Mouse (Mus musculus) gastrocnemius, postnatal 25 days (tissue): ENCODE results near the gene Gm28308. TPM values are rescaled to one million over a fixed set of nuclear protein-coding genes. Genes with fewer than 3 reads are reported as not detected.

Experiments
- DNase-seq: peaks from one replicate; pipeline ENCODE4 v3.0.0; 2022
- total RNA-seq, 2 experiments: library from RNA; stranded (reverse); gene quantifications; 1 replicate in 1 of 2; 2 replicates in 1 of 2; pipeline ENCODE4 v1.2.3; 2021

The Gm28308 gene
- total RNA-seq, 2 experiments from 2014 or later = 0.46 TPM; not detected in 1

- peak; percentile 3 for DNase-seq
Measured at GRCm38 (mm10) chr6:52246916-52247315, 33.8 kb upstream of the Gm28308 start.

- DNase-seq = no peak
Measured at GRCm38 (mm10) chr6:52246403-52246803, 33.3 kb upstream of the Gm28308 start.

GRCm38 (mm10) chr6:52245757-52246142 is 32.6 kb upstream of the Gm28308 start, which contains the start of gene Hoxa11:
TSS of gene Hoxa11 (minus strand) at chr6:52245810.
- no peak for DNase-seq

GRCm38 (mm10) chr6:52245040-52245756 is 32.1 kb upstream of the Gm28308 start:
- no peak for DNase-seq

- DNase-seq = peak; percentile 34
Measured at GRCm38 (mm10) chr6:52244471-52245039, 31.4 kb upstream of the Gm28308 start.

- DNase-seq = peak; percentile 4
Measured at GRCm38 (mm10) chr6:52243681-52244121, 30.6 kb upstream of the Gm28308 start.

GRCm38 (mm10) chr6:52242801-52243332 is 29.7 kb upstream of the Gm28308 start:
- peak; percentile 4 for DNase-seq

- DNase-seq = no peak
Measured at GRCm38 (mm10) chr6:52241001-52241621, 28.0 kb upstream of the Gm28308 start.

GRCm38 (mm10) chr6:52240389-52241000 is 27.4 kb upstream of the Gm28308 start, which contains the start of gene Hoxa10:
TSS of gene Hoxa10 (minus strand) at chr6:52240854.
- peak; percentile 86 for DNase-seq

- DNase-seq = peak; percentile 13
Measured at GRCm38 (mm10) chr6:52239625-52240388, 26.7 kb upstream of the Gm28308 start.

GRCm38 (mm10) chr6:52238976-52239375 is 25.8 kb upstream of the Gm28308 start:
- DNase-seq = peak; percentile 7

GRCm38 (mm10) chr6:52238155-52238545 is 25.0 kb upstream of the Gm28308 start:
- peak; percentile 3 for DNase-seq

GRCm38 (mm10) chr6:52237346-52238154 is 24.4 kb upstream of the Gm28308 start:
- DNase-seq = peak; percentile 18

- DNase-seq = peak; percentile 4
Measured at GRCm38 (mm10) chr6:52236806-52237205, 23.7 kb upstream of the Gm28308 start.

GRCm38 (mm10) chr6:52235866-52236265 is 22.7 kb upstream of the Gm28308 start:
- peak; percentile 3 for DNase-seq

GRCm38 (mm10) chr6:52235267-52235666 is 22.1 kb upstream of the Gm28308 start:
- peak; percentile 4 for DNase-seq

GRCm38 (mm10) chr6:52234428-52235140 is 21.4 kb upstream of the Gm28308 start:
- peak; percentile 66 for DNase-seq

- DNase-seq = peak; percentile 83
Measured at GRCm38 (mm10) chr6:52233546-52234427, 20.6 kb upstream of the Gm28308 start.

- DNase-seq = no peak
Measured at GRCm38 (mm10) chr6:52232984-52233545, 19.9 kb upstream of the Gm28308 start.
